Mouse (Mus musculus): ENCODE data around the gene Epb41. TPM values are rescaled to one million over a fixed set of nuclear protein-coding genes. Genes with fewer than 3 reads are reported as not detected.

Epb41 gene
- polyA plus RNA-seq, 1 experiment: 21.6 TPM

DNA sequence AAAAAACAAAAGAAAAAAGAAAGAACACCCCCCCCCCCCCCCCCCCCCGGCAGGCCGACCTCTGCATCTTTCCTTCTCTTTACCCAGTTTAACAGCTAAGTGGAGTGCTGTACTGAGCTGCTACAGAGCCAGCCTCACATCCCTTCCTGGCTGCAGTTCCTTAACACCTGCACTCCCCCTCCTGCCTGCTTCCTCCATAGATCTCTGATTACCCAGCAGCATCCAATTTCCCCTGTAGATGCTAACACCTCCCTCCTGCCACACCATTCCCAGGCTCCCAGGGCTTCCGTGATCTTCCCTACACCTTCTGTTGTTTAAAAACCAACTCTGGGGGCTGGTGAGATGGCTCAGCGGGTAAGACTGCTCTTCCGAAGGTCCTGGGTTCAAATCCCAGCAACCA, 163.6 kb downstream of the Epb41 start:
- 54% methylated on average over 5 of the region's 5 CpGs for WGBS
- no peak for DNase-seq (ENCODE audit: low read depth, low spot score)

- DNase-seq (ENCODE audit: low read depth, low spot score): no peak
- WGBS: 3% methylated on average over 18 of the region's 21 CpGs
These were observed 164.7 kb downstream of the Epb41 start for GRCm38 (mm10) chr4:131910237-131910994.

DNA sequence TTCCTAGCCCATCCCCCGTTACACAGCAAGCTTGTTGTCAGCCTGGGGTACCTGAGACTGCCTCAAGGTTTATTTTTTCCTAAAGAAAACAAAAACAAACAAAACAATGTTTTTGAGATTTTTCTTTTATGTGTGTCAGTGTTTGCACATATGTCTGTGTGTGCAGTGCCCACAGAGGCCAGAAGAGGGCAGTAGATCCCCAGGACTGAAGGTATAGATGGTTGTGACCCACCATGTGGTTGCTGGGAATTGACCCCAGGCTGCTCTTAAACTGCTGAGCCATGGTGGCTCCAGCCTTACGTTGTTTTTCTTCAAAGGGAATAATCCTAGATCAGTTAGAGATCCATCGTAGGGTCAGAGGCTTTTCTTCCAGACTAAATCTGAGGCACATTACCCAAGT, 167.2 kb downstream of the Epb41 start:
- WGBS: 94% methylated on average over 3 of the region's 3 CpGs
- no peak for DNase-seq (ENCODE audit: low read depth, low spot score)

GRCm38 (mm10) chr4:131906423-131906822, 168.7 kb downstream of the Epb41 start:
- 19% methylated on average over 6 of the region's 6 CpGs for WGBS
- DNase-seq (ENCODE audit: low read depth, low spot score): peak; percentile 65

GRCm38 (mm10) chr4:131904478-131904877, 170.6 kb downstream of the Epb41 start:
- no peak for DNase-seq (ENCODE audit: low read depth, low spot score)
- 52% methylated on average over 8 of the region's 8 CpGs for WGBS

DNA sequence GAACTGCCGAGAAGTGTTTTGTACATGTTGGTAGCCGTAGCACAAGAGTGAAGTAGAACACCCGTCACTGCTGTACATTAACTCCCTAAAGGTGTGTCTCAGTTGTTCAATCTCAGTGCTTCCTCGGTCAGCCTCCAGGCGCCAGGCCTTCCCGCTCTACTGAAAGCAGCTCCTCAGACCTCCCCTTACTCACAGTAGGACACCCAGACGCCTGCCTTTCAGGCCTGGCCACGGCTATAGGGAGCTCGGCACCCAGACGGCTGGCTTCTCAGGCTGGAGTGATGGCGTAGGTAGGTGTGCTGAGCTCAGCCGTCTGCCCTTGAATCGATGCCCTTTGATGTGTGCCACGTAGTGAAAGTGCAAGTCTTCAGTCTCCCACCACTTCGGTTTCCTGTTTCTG, 174.0 kb downstream of the Epb41 start:
- no peak for DNase-seq (ENCODE audit: low read depth, low spot score)
- WGBS: 92% methylated on average over 15 of the region's 15 CpGs

DNA sequence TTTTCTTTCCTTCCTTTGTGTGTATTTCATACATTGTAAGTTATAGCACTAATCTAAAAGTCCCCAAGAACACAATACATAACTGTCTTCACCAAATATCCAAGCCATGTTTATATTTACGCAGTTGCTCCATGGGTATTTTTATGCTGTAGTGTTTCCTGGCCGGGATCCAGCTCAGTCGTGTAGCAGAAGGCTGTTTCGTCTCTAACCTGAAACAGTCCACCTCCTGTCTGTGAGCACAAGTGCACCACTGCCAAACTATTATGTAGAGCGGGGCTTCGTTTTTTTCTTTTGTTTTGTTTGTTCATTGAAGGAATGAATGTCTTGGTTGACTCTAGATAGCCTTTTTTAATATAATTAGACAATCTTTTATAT, 176.0 kb downstream of the Epb41 start:
- DNase-seq (ENCODE audit: low read depth, low spot score): no peak
- 63% methylated on average over 6 of the region's 6 CpGs for WGBS

DNA sequence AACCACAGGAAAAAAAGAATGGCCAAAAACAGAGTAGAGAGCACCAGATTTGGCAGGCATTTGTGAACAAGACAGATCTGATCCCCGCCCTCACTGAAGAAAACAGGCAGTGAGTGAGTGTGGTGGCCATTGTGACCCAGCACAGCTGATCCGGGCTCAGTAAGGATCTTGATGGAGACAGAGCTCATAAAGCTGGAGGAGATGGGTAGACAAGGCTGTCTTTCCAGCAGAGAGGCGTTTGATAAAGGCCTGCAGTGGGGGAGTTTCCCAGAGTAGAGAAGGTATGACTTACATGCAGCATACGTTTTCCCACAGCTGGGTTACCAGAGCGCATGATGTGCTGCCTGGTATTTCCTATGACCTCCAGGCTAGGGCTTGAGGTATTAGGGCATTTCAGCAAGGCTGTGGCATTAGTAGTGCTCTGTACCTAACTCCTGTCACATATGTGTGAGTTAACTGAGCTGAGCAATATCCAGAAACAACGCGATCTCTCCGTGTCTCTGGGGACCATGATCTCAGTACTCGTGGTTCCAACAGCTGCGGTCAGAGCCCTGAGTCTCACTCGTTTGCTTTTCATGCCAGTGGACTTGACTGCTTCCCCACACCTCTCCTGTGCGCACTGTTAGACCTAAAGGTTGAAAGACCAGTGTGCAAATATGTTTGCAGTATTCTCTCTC, 176.5 kb downstream of the Epb41 start:
- DNase-seq (ENCODE audit: low read depth, low spot score): no peak
- 80% methylated on average over 12 of the region's 12 CpGs for WGBS

DNA sequence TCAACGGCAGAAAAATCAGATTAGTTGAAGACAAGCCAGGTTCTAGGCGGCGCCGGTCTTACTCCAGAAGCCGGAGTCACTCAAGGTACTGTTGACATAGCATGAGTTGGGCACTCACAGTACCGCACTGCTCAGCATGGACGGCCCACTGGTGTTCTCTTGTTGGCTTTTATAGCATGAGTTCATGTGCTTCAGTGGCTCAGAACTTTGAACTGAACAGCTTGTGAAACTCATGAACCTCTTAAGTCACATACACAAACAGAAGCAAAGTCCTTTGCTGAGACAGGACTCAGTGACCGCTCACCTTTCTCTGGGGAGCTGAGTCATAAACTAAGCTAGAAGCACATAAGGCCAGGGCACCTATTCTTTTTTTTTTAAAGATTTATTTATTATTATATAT, 177.3 kb downstream of the Epb41 start:
- DNase-seq (ENCODE audit: low read depth, low spot score): peak; percentile 79

DNA sequence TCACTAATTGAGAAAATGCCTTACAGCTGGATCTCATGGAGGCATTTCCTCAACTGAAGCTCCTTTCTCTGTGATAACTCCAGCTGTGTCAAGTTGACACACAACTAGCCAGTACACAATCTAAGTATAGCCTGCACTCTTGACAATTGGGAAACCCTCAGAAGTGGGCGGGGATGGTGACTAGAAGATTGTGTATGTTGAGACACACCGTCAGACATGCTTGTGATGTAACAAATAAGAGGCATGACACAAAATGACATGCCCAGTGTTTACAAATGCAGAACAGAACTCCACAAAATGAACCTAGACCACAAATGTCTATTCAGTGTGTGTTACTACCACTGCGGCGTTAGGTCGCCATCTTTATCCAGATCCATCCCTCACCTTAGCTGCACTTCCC, 178.0 kb downstream of the Epb41 start:
- WGBS: 89% methylated on average over 5 of the region's 5 CpGs
- DNase-seq (ENCODE audit: low read depth, low spot score): no peak

More for the DNA sequence above, 177.3 kb downstream of the Epb41 start:
- WGBS: 45% methylated on average over 8 of the region's 8 CpGs

DNA sequence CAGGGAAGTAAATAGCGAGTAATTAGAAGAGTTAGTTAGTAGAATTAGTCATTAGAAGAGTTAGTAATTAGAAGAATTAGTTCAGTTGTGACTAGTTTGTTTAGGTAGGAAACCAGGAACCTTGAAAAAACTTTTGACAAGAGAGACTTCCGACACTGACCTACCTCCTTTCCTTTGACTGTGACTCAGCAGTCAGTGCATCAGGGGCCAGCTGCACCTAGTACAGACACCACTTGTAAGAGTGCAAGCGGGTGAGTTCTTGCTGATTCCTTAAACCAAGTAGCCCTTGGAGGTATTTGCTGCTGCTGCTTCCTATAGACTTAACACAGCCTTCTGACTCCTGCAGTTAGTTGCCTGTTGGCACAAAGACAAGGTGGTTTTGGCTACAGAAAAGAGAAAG, 184.4 kb downstream of the Epb41 start:
- DNase-seq (ENCODE audit: low read depth, low spot score): no peak
- WGBS: 66% methylated on average over 3 of the region's 3 CpGs

- 66% methylated on average over 1 of the region's 1 CpGs for WGBS
- no peak for DNase-seq (ENCODE audit: low read depth, low spot score)
These were observed 186.6 kb downstream of the Epb41 start for GRCm38 (mm10) chr4:131888564-131888963.

DNA sequence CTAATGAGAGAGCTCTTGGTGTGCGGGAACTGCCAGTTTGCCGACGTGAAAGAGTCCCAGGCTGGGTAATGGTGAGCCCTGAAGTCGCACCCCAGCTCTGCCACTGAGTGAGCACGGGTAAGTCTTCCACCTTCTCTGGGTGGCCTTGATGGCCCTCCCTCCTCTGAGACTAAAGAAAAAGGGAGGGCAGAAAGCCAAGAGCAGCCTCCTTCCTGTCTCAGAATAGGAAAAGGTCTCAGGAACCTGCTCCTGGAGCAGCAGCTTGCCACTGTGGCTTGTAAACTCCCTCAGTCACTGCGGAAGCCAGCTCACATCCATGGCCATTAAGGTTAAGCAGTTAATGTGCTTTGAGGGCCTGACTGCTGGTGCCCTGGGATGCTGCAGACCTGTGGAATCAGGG, 189.7 kb downstream of the Epb41 start:
- no peak for DNase-seq (ENCODE audit: low read depth, low spot score)
- 60% methylated on average over 6 of the region's 6 CpGs for WGBS

GRCm38 (mm10) chr4:131883571-131883970, 191.6 kb downstream of the Epb41 start:
- WGBS: 52% methylated on average over 6 of the region's 6 CpGs
- no peak for DNase-seq (ENCODE audit: low read depth, low spot score)

- no peak for DNase-seq (ENCODE audit: low read depth, low spot score)
- WGBS: 55% methylated on average over 7 of the region's 7 CpGs
These were observed 193.8 kb downstream of the Epb41 start for GRCm38 (mm10) chr4:131881306-131881705.

DNA sequence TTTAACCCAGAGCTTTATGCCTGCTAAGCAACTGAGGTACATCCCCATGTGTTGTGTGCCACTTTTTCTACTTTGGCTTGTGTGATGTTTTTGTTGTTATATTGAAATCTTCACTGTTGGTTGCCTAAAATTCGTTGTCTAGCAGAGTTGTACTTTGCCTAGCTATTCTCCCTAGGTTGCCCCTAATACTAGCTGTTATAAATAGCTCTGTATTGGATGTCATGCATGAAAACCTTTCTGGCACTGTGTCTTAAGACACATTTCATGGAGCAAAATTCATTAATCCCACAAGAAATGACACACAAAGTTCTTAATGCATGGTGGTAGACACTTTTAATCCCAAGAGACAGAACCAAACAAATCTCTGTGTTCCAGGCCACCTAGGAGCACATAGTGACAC, 195.4 kb downstream of the Epb41 start:
- WGBS: 35% methylated on average over 1 of the region's 1 CpGs

GRCm38 (mm10) chr4:131876836-131877235, 198.3 kb downstream of the Epb41 start:
- WGBS: 58% methylated on average over 2 of the region's 2 CpGs
- no peak for DNase-seq (ENCODE audit: low read depth, low spot score)

More for the DNA sequence above, 195.4 kb downstream of the Epb41 start:
- no peak for DNase-seq (ENCODE audit: low read depth, low spot score)

DNA sequence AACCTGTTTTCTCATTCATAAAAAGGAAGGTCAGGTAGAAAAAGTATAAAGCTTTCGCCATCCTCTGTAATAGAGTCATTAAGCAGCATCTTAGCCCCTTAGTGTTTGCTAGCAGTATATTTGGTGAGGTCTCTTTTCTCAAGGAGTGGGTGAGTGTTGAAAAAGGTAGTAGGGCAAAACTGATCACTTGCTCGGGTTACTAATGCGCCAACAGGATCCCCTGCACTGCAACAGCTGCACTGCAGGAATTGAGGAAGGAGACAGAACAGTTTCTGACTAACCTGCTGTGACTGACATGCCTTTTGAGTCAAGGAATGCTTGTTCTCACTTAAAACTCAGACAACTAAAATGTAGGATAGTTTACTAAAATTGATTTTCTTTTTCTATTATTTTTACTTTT, 199.9 kb downstream of the Epb41 start:
- 18% methylated on average over 3 of the region's 3 CpGs for WGBS
- no peak for DNase-seq (ENCODE audit: low read depth, low spot score)

GRCm38 (mm10) chr4:131874567-131874966, 200.6 kb downstream of the Epb41 start:
- under 1% methylated on average over 11 of the region's 11 CpGs for WGBS
- no peak for DNase-seq (ENCODE audit: low read depth, low spot score)

DNA sequence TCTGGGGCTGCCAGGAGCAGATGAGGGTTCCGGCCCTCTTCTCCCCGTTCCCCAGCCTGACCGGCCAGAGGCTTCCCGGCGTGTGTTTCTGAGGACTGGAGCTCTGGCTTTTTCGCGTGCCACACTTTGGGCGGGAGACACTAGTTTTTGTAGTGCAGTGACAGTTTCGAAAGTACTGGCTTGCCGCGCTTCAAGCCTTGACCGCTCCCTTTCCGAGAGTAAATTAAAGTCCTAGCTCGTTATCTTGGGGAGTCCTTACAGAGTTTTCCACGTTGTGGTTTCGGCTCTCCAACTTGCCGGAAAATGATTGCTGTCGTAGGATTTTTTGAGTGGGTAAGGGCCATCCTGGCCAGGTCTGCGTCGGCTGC, 201.0 kb downstream of the Epb41 start:
- no peak for DNase-seq (ENCODE audit: low read depth, low spot score)
- WGBS: 1% methylated on average over 20 of the region's 20 CpGs
